Mouse (Mus musculus): ENCODE results near the gene Cep57. TPM values are rescaled to one million over a fixed set of nuclear protein-coding genes. Genes with fewer than 3 reads are reported as not detected.
A peak's percentile ranks its signal among the peaks of the same experiment; 100 is the strongest.
"Not testable (repeated sequence)": the region's sequence is repeated elsewhere in the genome, so short reads cannot be mapped to it uniquely, and the experiment has no call there.

Cep57 gene
- polyA plus RNA-seq, 1 experiment from 2014 or later = 46.8 TPM

DNA sequence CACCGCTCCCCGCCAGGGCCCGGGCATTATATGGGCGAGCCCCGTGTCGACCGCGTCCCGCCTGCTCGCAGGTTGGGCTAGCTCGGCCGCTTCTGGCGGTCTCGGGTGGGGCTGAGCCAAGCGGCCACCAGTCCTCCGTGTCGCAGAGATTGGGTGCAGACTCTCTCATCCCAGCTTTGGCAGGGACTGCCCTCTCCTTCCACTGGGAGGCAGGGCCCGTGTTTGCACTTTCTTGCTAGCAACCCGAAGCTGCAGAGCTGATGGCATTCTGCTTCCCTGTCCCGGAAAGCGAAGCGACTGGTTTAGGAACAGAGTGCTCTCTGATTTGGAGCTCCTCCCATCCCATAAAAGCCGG, 1.2 kb upstream of the Cep57 start:
- no peaks in the 10 kb centered on the region for H3K27me3 ChIP-seq (replicated peaks)
- H3K9ac ChIP-seq = peak overlapping the region; percentile 89
- H3K36me3 ChIP-seq = peaks cover 41% of the 10 kb centered on the region
- peaks cover 31% of the 10 kb centered on the region for H3K4me1 ChIP-seq
- peak overlapping the region; percentile 94 for H3K27ac ChIP-seq
- peak overlapping the region; percentile 82 for H3K4me2 ChIP-seq
- ATAC-seq = peak; percentile 36
- H3K9me3 ChIP-seq (replicated peaks) = no peaks in the 10 kb centered on the region
- H3K4me3 ChIP-seq = peak overlapping the region; percentile 92
- 1% methylated on average over 23 of the region's 23 CpGs for WGBS (ENCODE audit: insufficient replicate concordance)

DNA sequence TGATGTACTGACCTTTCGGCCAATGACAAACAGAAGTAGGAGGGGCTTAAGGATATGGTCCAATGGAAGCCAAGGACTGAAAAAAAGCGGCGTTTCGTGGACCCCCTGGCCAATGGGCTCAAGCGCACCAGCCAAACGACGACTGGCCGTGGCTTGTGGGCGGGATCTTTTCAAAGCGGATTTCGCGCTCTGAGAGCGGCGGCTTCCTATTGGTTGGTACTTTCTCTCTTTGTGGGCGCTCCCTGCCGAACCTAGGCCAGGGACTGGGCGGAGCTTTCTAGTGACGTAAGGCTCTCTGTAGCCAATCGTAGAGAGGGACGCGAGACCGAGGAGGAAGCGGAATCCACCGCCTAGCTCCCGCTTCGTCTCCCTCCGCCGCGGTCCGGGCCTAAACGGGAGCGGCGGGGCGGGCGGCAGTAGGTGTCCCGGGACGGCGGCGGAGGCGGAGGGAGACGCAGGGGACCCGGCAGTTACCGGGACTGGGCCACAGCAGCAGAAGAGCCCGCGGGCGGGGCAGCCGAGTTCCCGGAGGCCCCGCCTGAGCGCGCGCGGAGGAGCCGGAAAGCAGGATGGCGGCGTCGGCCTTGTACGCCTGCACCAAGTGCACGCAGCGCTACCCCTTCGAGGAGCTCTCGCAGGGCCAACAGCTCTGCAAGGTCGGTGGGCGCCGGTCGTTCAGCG, 639 bp upstream of the Cep57 start, which contains the start of gene Fam76b:
Gene Fam76b, plus strand, starts transcription at position 311 of the 681 bp plus-strand sequence.
- Histone ChIP-seq H3K9me3 (replicated peaks) (no peaks in the 10 kb centered on the region), H3K4me3 (peak within 1 kb of the TSS; percentile 92), H3K4me2 (peak within 1 kb of the TSS; percentile 82), H3K27ac (peak within 1 kb of the TSS; percentile 99), H3K4me1 (peaks cover 35% of the 10 kb centered on the region), H3K36me3 (peaks cover 40% of the 10 kb centered on the region), H3K9ac (peak within 1 kb of the TSS; percentile 94), H3K27me3 (replicated peaks) (no peaks in the 10 kb centered on the region)
- WGBS (ENCODE audit: insufficient replicate concordance) = under 1% methylated on average over 67 of the region's 67 CpGs
- ATAC-seq = peak; percentile 89

DNA sequence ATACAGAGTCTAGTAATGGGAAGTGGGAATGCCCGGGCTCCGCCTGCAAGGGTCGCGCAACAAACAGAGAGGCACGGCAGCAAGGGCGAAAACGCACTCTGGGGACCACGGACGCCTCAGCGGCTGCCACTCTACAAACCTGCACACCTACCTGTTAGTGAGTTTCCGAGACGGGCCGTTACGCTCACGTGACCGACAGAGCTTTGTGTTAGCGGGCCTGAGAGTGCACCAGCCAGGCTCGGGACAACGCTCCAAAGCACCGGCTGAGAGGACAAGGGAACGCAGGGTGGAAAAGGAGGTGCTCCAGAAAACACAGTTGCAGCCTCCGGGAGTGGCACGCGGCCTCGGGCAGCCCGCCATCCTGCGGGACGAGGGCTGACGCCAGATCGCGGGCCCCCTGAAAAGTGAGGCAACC, 509 bp downstream of the Cep57 start:
- Histone ChIP-seq H3K27ac (peak overlapping the region; percentile 99), H3K9ac (peak overlapping the region; percentile 94), H3K27me3 (replicated peaks) (no peaks in the 10 kb centered on the region), H3K4me1 (peaks cover 39% of the 10 kb centered on the region), H3K4me2 (peak overlapping the region; percentile 75), H3K9me3 (replicated peaks) (no peaks in the 10 kb centered on the region), H3K4me3 (peak overlapping the region; percentile 92), H3K36me3 (peaks cover 39% of the 10 kb centered on the region)
- under 1% methylated on average over 31 of the region's 31 CpGs for WGBS (ENCODE audit: insufficient replicate concordance)
- peak; percentile 28 for ATAC-seq

DNA sequence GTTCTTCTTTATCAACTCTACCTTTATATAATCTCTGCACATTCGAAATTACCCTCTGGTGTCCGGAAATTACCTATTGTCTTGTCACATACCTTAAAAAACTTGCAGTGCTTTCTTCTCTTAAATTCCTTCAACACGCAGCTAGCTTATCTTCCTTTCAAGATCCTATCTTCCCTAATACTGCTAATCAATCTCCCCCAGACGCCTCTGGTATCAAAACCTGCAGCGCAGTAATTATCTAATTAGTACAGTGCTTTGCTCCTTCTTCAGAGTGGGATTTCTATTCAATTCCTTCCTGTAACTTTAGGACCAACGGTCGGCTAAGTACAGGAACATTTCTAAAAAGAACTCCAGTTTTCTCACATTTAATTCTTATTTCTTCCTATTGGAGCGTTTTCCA, 1.0 kb downstream of the Cep57 start:
- no peaks in the 10 kb centered on the region for H3K27me3 ChIP-seq (replicated peaks)
- WGBS (ENCODE audit: insufficient replicate concordance) = 4% methylated on average over 8 of the region's 8 CpGs
- no peak for ATAC-seq
- H3K4me2 ChIP-seq = peak overlapping the region; percentile 75
- peak overlapping the region; percentile 99 for H3K27ac ChIP-seq
- H3K36me3 ChIP-seq = peaks cover 39% of the 10 kb centered on the region
- peaks cover 35% of the 10 kb centered on the region for H3K4me1 ChIP-seq
- no peaks in the 10 kb centered on the region for H3K9me3 ChIP-seq (replicated peaks)
- peak overlapping the region; percentile 92 for H3K4me3 ChIP-seq
- H3K9ac ChIP-seq = peak overlapping the region; percentile 94

DNA sequence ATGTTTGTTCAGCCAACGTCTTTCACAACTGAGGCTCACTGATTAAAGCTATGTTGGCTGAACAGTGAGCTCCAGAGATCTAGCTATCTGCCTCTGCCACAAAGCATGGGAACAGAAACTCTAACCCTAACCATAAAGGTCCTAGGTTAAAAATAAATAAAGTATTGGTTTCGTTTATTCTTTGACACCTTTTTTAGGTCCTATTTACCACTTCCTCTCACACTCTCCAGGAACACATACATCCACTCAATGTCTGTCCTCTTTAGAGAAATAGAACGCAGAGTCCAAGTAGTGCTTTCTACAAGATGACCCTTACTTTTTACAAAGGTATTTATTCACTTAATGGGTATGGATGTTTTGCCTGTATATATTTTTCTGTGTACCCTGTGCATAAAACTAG, 6.1 kb downstream of the Cep57 start:
- Histone ChIP-seq H3K9me3 (replicated peaks) (no peaks in the 10 kb centered on the region), H3K4me2 (no peak overlapping the region), H3K36me3 (peaks cover 77% of the 10 kb centered on the region), H3K27ac (no peak overlapping the region), H3K4me3 (no peak overlapping the region), H3K27me3 (replicated peaks) (no peaks in the 10 kb centered on the region), H3K4me1 (peaks cover 28% of the 10 kb centered on the region), H3K9ac (no peak overlapping the region)
- 87% methylated on average over 3 of the region's 3 CpGs for WGBS (ENCODE audit: insufficient replicate concordance)
- no peak for ATAC-seq

DNA sequence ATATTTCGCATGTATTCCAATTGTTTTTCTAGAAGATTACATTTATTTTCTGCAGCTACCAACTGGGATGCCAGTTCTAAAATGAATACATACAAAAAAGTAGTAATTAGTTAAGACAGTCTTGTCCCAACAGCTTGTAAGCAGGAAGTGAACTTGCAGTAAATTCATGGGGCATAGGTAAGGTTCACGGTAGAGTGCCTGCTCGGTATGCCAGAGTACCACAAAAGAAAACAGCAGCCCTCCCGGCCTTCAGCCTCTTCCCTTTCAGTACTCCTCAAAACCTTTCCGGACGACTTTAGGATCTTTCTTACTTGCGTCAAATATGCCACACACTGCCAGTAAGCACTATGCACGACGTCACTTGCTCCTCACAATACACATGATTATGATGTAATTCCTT, 8.5 kb downstream of the Cep57 start:
- Histone ChIP-seq H3K4me1 (peaks cover 8% of the 10 kb centered on the region; the same call in 1 of the 2 replicates), H3K4me3 (no peak overlapping the region), H3K27me3 (replicated peaks) (no peaks in the 10 kb centered on the region), H3K27ac (no peak overlapping the region), H3K9ac (no peak overlapping the region), H3K9me3 (replicated peaks) (no peaks in the 10 kb centered on the region), H3K4me2 (no peak overlapping the region), H3K36me3 (peaks cover 92% of the 10 kb centered on the region)
- no peak for ATAC-seq
- WGBS (ENCODE audit: insufficient replicate concordance) = 92% methylated on average over 9 of the region's 9 CpGs

DNA sequence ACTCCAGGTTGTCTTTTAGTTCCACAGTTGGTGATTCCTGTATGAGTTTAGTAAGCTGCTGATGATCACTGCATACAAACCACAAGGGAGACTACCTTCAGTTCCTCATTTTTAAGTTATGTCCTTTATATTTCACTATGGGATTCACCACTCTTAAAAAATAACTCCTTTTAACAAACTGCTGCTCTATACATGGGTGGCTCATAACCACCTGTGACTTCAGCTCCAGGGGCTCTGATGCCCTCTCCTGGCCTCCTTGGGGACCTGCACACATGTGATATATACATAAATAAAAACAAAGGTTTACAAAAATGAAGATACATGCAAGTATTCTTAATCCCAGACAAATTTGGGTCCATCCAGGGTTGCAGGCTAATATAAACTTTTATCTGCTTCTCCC, 17.0 kb downstream of the Cep57 start:
- Histone ChIP-seq H3K4me1 (no peaks in the 10 kb centered on the region), H3K9ac (no peak overlapping the region), H3K27ac (no peak overlapping the region), H3K4me2 (no peak overlapping the region), H3K27me3 (replicated peaks) (no peaks in the 10 kb centered on the region), H3K9me3 (replicated peaks) (no peaks in the 10 kb centered on the region), H3K36me3 (peaks cover 95% of the 10 kb centered on the region), H3K4me3 (no peak overlapping the region)
- ATAC-seq = no peak

DNA sequence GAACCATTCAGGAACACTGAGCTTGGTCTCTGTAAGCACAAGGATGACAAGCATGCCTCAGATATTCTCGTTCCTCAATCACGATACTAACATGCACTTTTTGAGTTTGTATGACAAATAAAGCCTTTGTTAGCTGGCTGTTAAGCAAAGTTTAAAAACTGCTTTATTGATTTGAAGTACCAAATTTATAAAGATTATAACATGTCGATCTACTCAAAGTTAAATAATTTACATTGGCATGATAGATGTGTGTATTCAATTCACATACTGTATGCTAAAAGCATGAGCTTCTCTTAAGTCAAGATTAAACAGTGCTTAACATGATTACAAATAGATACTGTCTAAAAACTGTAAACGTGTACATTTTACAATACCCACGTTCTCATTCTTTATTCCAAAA, 19.2 kb downstream of the Cep57 start:
- Histone ChIP-seq H3K27ac (no peak overlapping the region), H3K36me3 (peaks cover 91% of the 10 kb centered on the region), H3K9me3 (replicated peaks) (no peaks in the 10 kb centered on the region), H3K4me1 (no peaks in the 10 kb centered on the region), H3K27me3 (replicated peaks) (no peaks in the 10 kb centered on the region), H3K9ac (no peak overlapping the region), H3K4me2 (no peak overlapping the region), H3K4me3 (no peak overlapping the region)
- ATAC-seq = no peak
- WGBS (ENCODE audit: insufficient replicate concordance) = 86% methylated on average over 5 of the region's 5 CpGs

DNA sequence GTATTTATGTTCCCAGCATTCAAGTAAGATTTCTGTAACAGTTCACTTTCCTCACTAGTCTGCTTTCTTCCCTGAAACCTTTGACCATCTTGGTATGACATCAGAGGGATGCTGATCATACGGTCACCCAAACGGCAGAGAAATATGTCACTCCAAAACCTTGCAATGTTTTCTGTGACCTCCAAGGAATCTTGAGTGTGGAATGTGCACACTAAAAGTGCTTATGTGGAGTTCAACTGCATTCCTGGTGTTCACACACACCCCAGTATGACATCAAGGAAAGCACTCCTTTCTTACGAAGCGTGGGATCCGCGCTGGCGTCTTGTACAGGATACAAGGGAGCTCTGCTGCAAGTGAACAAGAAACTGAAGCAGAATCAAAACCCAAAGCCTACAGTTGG, 20.1 kb downstream of the Cep57 start:
- Histone ChIP-seq H3K27ac (no peak overlapping the region), H3K4me2 (no peak overlapping the region), H3K4me1 (no peaks in the 10 kb centered on the region), H3K9me3 (replicated peaks) (no peaks in the 10 kb centered on the region), H3K4me3 (no peak overlapping the region), H3K27me3 (replicated peaks) (no peaks in the 10 kb centered on the region), H3K36me3 (peaks cover 91% of the 10 kb centered on the region), H3K9ac (no peak overlapping the region)
- no peak for ATAC-seq
- 93% methylated on average over 7 of the region's 7 CpGs for WGBS (ENCODE audit: insufficient replicate concordance)

DNA sequence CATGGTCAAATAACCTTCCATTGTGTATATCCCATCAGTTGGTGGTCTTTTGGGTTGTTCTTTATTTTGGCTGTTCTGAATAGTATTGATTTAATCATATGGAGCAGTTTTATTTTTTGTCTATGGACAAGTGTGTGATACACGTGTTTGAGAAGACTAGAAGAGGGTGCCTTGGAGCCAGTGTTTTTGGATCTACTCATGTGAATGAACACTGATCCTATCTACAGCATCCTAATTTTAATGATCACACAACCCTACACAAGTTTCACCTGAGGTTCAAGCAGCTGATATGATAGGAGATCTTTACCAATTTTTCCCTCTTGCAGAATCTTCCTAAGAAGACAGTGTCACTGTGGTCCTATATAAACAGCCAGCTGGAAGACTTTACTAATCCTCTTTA, 22.4 kb downstream of the Cep57 start:
- no peak overlapping the region for H3K9ac ChIP-seq
- no peaks in the 10 kb centered on the region for H3K9me3 ChIP-seq (replicated peaks)
- no peaks in the 10 kb centered on the region for H3K27me3 ChIP-seq (replicated peaks)
- H3K27ac ChIP-seq = no peak overlapping the region
- WGBS (ENCODE audit: insufficient replicate concordance) = 81% methylated on average over 1 of the region's 1 CpGs
- ATAC-seq = no peak
- no peak overlapping the region for H3K4me2 ChIP-seq
- no peaks in the 10 kb centered on the region for H3K4me1 ChIP-seq
- no peak overlapping the region for H3K4me3 ChIP-seq
- H3K36me3 ChIP-seq = peaks cover 84% of the 10 kb centered on the region

DNA sequence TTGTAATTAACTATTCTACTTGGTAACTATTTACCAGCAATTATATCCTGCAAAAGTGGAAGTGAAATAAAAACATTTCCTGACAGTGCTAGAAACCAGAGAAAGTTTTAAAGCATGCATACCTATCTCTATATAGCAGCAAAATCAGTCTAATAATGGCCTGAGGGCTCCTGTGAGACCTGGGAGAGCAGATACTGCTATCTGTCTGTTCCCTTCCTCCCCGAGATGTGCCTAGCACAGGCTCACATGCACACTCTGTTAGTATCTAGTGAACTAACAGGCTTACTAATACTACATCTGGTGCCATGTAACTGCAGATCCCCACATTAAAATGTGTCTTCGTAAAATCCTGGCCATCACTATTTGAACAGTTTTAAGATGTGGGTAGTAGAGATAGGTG, 32.2 kb downstream of the Cep57 start:
- Histone ChIP-seq H3K36me3 (peaks cover 69% of the 10 kb centered on the region), H3K4me1 (0 out of 2 replicates have a peak, but pooled peaks cover 6% of the 10 kb centered on the region), H3K9ac (no peak overlapping the region), H3K4me3 (no peak overlapping the region), H3K9me3 (replicated peaks) (no peaks in the 10 kb centered on the region), H3K27me3 (replicated peaks) (no peaks in the 10 kb centered on the region), H3K4me2 (no peak overlapping the region), H3K27ac (no peak overlapping the region)
- 55% methylated on average over 2 of the region's 2 CpGs for WGBS (ENCODE audit: insufficient replicate concordance)
- ATAC-seq = peak; percentile 80

DNA sequence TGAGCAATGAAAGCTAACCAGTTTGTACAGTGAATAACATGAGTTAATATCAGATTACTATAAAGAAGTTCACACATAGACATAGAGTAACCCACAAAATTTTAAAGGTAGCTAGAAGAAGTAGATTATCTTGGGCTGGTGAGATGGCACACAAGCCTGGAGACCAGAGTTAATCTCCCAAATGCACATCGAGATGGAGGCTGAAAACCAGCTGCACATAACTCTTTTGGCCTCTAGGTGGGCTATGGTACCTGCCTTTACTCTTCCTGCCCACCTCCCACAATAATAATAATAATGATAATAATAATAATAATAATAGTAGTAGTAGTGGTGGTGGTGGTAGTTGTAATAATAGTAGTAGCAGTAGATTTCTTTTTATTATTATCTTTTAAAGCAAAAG, 32.6 kb downstream of the Cep57 start:
- 0 out of 2 replicates have a peak, but pooled peaks have one; percentile 36 for ATAC-seq
- Histone ChIP-seq H3K9ac (no peak overlapping the region), H3K36me3 (peaks cover 69% of the 10 kb centered on the region), H3K9me3 (replicated peaks) (no peaks in the 10 kb centered on the region), H3K27ac (no peak overlapping the region), H3K4me2 (no peak overlapping the region), H3K4me3 (no peak overlapping the region), H3K4me1 (0 out of 2 replicates have a peak, but pooled peaks cover 6% of the 10 kb centered on the region), H3K27me3 (replicated peaks) (no peaks in the 10 kb centered on the region)
- 63% methylated on average over 1 of the region's 1 CpGs for WGBS (ENCODE audit: insufficient replicate concordance)

DNA sequence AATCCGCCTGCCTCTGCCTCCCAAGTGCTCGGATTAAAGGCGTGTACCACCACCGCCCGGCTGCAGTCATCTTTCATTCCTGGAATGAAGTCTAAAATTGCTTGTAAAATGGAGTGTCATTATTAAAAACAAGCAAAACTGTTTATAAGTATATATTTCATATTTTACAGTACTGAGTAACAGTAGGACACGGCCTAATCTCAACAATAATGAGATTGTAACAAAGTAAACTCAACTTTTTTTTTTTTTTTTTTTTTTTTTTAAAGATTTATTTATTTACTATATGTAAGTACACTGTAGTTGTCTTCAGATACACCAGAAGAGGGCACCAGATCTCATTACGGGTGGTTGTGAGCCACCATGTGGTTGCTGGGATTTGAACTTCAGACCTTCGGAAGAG, 36.0 kb downstream of the Cep57 start:
- 82% methylated on average over 8 of the region's 8 CpGs for WGBS (ENCODE audit: insufficient replicate concordance)
- not testable (repeated sequence) for H3K4me1 ChIP-seq

More for the DNA sequence above, 36.0 kb downstream of the Cep57 start:
- not testable (repeated sequence) for H3K9me3 ChIP-seq (replicated peaks); H3K9ac ChIP-seq; H3K27ac ChIP-seq; ATAC-seq; H3K27me3 ChIP-seq (replicated peaks); H3K4me3 ChIP-seq; H3K4me2 ChIP-seq
- H3K36me3 ChIP-seq = peaks cover 63% of the 10 kb centered on the region

Measured in liver, embryonic 12.5 days (tissue).